Mouse (Mus musculus) kidney, adult 2 months (tissue): Measurements from ENCODE around the gene Grpel1. TPM values are rescaled to one million over a fixed set of nuclear protein-coding genes. Genes with fewer than 3 reads are reported as not detected.

Source experiments
- DNase-seq: peaks from one replicate; pipeline ENCODE4 v3.0.0; 2021
- H3K27ac ChIP-seq: fragments of 200-500 bp; 2 replicates; pipeline ENCODE4 v1.5.1; 2012; ENCODE audit warnings: low read depth, low read length, control low read depth, inconsistent platforms; ENCODE audit not compliant: insufficient read depth
- H3K27me3 ChIP-seq: fragments of 200-500 bp; replicated peaks from 2 replicates; pipeline ENCODE4 v1.6.1; 2012; ENCODE audit warnings: mild to moderate bottlenecking, moderate library complexity, low read length, inconsistent platforms; ENCODE audit not compliant: control insufficient read depth, insufficient read depth
- H3K36me3 ChIP-seq: fragments of 200-500 bp; 2 replicates; pipeline ENCODE4 v1.6.1; 2012; ENCODE audit warnings: mild to moderate bottlenecking, moderate library complexity, low read length, inconsistent platforms; ENCODE audit not compliant: control insufficient read depth, insufficient read depth
- H3K4me1 ChIP-seq: fragments of 200-500 bp; 2 replicates; pipeline ENCODE4 v1.6.1; 2011; ENCODE audit warnings: low read length; ENCODE audit not compliant: control insufficient read depth, insufficient read depth
- H3K4me3 ChIP-seq: fragments of 200-500 bp; 2 replicates; pipeline ENCODE4 v1.5.1; 2011; ENCODE audit warnings: mild to moderate bottlenecking, low read depth, low read length, control low read depth; ENCODE audit not compliant: insufficient read depth
- CTCF ChIP-seq: fragments of 200-500 bp; conservative IDR thresholded peaks from 2 replicates; pipeline ENCODE4 v1.5.1; 2011; ENCODE audit warnings: low read depth, mild to moderate bottlenecking, control low read depth, low read length, moderate library complexity, mixed read lengths; ENCODE audit not compliant: insufficient read depth, insufficient read length
- POLR2A ChIP-seq: fragments of 200-500 bp; IDR thresholded peaks from one replicate; pipeline ENCODE4 v1.6.1; 2011; ENCODE audit warnings: low read depth, low read length, control low read depth
- WGBS: fragments of 180-500 bp; shearing (Covaris S2); methylation state at CpG from one replicate; pipeline ENCODE4 v1.1.7; 2018; 5-methylcytosine and 5-hydroxymethylcytosine counted together
- polyA plus RNA-seq: library from polyadenylated mRNA; depleted of rRNA; stranded (reverse); fragments of >200 nt; gene quantifications from 2 replicates; pipeline ENCODE4 v1.2.3, GENCODE M21; 2012; rRNA removed

The Grpel1 gene
- polyA plus RNA-seq, 1 experiment = 38.4 TPM

GRCm38 (mm10) chr5:36523219-36523703 is 58.5 kb downstream of the Grpel1 start:
- 64% methylated on average over 5 of the region's 5 CpGs for WGBS
- no peak for DNase-seq
- Histone ChIP-seq H3K27me3 (no peaks in the 10 kb centered on the region), H3K4me1 (peaks cover 9% of the 10 kb centered on the region; the same call in 1 of the 2 replicates), H3K4me3 (no peak overlapping the region), H3K36me3 (no peaks in the 10 kb centered on the region; the same call in 1 of the 2 replicates), H3K27ac (no peak overlapping the region)
- TF ChIP-seq CTCF (no peak), POLR2A (no peak)

Other genes with a start within 250 kb of the Grpel1 start
- gene Sorcs2, start 66.9 kb upstream of the Grpel1 start, polyA plus RNA-seq = 1.9 and 2.3 TPM in 2 replicates
- 17.0 and 18.7 TPM in 2 replicates for gene Tada2b, start 19.3 kb downstream of the Grpel1 start, polyA plus RNA-seq
- 0.26 and 0.28 TPM in 2 replicates for gene Ccdc96, start 19.6 kb downstream of the Grpel1 start, polyA plus RNA-seq
- gene Tbc1d14, start 128.3 kb downstream of the Grpel1 start, polyA plus RNA-seq = 45.2 and 50.0 TPM in 2 replicates
- 22.1 and 23.1 TPM in 2 replicates for gene D5Ertd579e, start 231.0 kb downstream of the Grpel1 start, polyA plus RNA-seq